In the genomic region with DNA sequence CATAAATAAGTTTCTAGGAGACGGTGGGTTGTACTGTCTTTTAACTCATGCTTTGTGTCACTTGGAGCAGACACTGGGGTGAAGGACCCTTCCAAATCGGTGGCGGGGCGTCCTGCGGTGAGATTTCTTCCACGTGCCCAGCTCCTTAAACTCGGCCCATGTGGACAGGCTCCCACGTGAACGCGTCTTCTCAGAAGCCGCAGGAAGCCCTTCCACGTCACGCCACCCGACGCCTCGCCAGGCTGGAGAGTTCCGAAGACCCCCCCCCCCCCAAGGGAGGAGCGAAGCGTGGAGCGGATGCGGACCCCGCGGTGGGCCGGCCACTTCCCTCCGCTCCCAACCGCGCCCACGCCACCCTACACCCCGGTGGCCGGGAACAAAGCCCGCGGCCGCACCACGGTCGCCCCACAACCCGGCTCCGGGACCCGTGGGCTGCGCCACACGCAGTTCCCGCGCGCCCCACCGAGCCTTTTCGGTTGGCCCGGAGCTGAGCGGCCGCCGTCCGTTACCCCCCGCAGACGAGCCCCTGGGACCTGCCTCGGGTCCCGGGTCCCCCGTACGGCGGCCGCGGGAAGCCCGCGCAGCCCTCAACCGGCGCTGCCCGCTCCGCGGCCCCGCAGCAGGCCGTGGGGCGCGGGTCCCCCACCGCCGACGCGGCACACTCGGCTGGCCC, we compare ENCODE assay signal across 8 mouse cellular contexts. TPM values are rescaled to one million over a fixed set of nuclear protein-coding genes. Genes with fewer than 3 reads are reported as not detected.
A peak's percentile ranks its signal among the peaks of the same experiment; 100 is the strongest.
DNase-seq lines count a peak whose midpoint lies in the region; ATAC-seq and TF ChIP-seq lines count a peak whose summit lies in the region.

No protein-coding gene starts in this region.

- H3K27me3 ChIP-seq in E14TG2a.4 (ENCODE audit: insufficient read depth, low read length), result no peaks in the 10 kb centered on the region
- H3K27me3 ChIP-seq in hindbrain, embryonic 10.5 days (ENCODE audit: insufficient read depth, poor library complexity, severe bottlenecking), result no peaks in the 10 kb centered on the region
- no peaks in the 10 kb centered on the region for H3K27me3 ChIP-seq in lung, embryonic 16.5 days (ENCODE audit: control insufficient read depth, insufficient read depth, low read depth, low read length)
- no peaks in the 10 kb centered on the region for H3K27me3 ChIP-seq in thymus, adult 2 months (ENCODE audit: control insufficient read depth, insufficient read depth, low read length)

- ATAC-seq in frontal cortex, adult (ENCODE audit: low TSS enrichment), result peak; percentile 41
- peak; percentile 67 for ATAC-seq in lung, embryonic 16.5 days (ENCODE audit: low read depth)

- peak overlapping the region; percentile 79 for H3K4me2 ChIP-seq in lung, embryonic 16.5 days (ENCODE audit: low read depth, low read length)

- peak overlapping the region; percentile 76 for H3K27ac ChIP-seq in brown adipose tissue, adult 24 weeks (replicated peaks; ENCODE audit: low read depth, low read length)
- H3K27ac ChIP-seq in hindbrain, embryonic 10.5 days, result peak overlapping the region; percentile 100
- H3K27ac ChIP-seq in lung, embryonic 16.5 days (ENCODE audit: low read length), result peak overlapping the region; percentile 100
- peak overlapping the region; percentile 79 for H3K27ac ChIP-seq in thymus, adult 2 months (ENCODE audit: control insufficient read depth, insufficient read depth, low read length)

- DNase-seq in hindbrain, embryonic 10.5 days (ENCODE audit: low spot score), result peak; percentile 75
- DNase-seq in layer of hippocampus, postnatal 10 days (ENCODE audit: low spot score in 2 of 2), result peak; percentile 66 to 69
- peak; percentile 53 for DNase-seq in ovary, adult 18-20 months (ENCODE audit: low spot score)
- DNase-seq in thymus, adult 2 months, result peak; percentile 60

- peak overlapping the region; percentile 99 for H3K9ac ChIP-seq in lung, embryonic 16.5 days (ENCODE audit: low read length)

- under 1% methylated on average over 66 of the region's 75 CpGs for WGBS in hindbrain, embryonic 10.5 days
- under 1% methylated on average over 30 of the region's 75 CpGs for WGBS in lung, embryonic 16.5 days
- WGBS in thymus, adult 2 months, result under 1% methylated on average over 75 of the region's 75 CpGs

- peaks cover 18% of the 10 kb centered on the region for H3K9me3 ChIP-seq in E14TG2a.4 (ENCODE audit: low read length)
- no peaks in the 10 kb centered on the region for H3K9me3 ChIP-seq in hindbrain, embryonic 10.5 days
- no peaks in the 10 kb centered on the region for H3K9me3 ChIP-seq in lung, embryonic 16.5 days (ENCODE audit: control insufficient read depth, low read length)

- no peaks in the 10 kb centered on the region for H3K36me3 ChIP-seq in E14TG2a.4 (ENCODE audit: insufficient read depth, low read length)
- H3K36me3 ChIP-seq in hindbrain, embryonic 10.5 days, result no peaks in the 10 kb centered on the region
- no peaks in the 10 kb centered on the region for H3K36me3 ChIP-seq in lung, embryonic 16.5 days (ENCODE audit: control insufficient read depth, insufficient read depth, low read length)
- no peaks in the 10 kb centered on the region for H3K36me3 ChIP-seq in thymus, adult 2 months (ENCODE audit: control insufficient read depth, insufficient read depth, low read length)

- H3K4me3 ChIP-seq in E14TG2a.4 (replicated peaks; ENCODE audit: low read length), result peak overlapping the region; percentile 91
- peak overlapping the region; percentile 78 for H3K4me3 ChIP-seq in brown adipose tissue, adult 24 weeks (ENCODE audit: insufficient read depth, low read depth, low read length)
- H3K4me3 ChIP-seq in hindbrain, embryonic 10.5 days, result peak overlapping the region; percentile 86
- H3K4me3 ChIP-seq in lung, embryonic 16.5 days (ENCODE audit: low read length), result peak overlapping the region; percentile 93
- H3K4me3 ChIP-seq in thymus, adult 2 months (ENCODE audit: control insufficient read depth, insufficient read depth, low read length), result peak overlapping the region; percentile 68

- peaks cover 42% of the 10 kb centered on the region for H3K4me1 ChIP-seq in E14TG2a.4 (replicated peaks; ENCODE audit: low read depth, low read length)
- peaks cover 2% of the 10 kb centered on the region; the same call in 1 of the 2 replicates for H3K4me1 ChIP-seq in brown adipose tissue, adult 24 weeks (ENCODE audit: control insufficient read depth, insufficient read depth, insufficient read length, low read length)
- H3K4me1 ChIP-seq in hindbrain, embryonic 10.5 days (replicated peaks), result peaks cover 29% of the 10 kb centered on the region
- H3K4me1 ChIP-seq in lung, embryonic 16.5 days (replicated peaks; ENCODE audit: control insufficient read depth, insufficient read depth, low read length), result peaks cover 12% of the 10 kb centered on the region
- no peaks in the 10 kb centered on the region for H3K4me1 ChIP-seq in thymus, adult 2 months (replicated peaks; ENCODE audit: control insufficient read depth, insufficient read depth, low read length)

- TF ChIP-seq POLR2A in thymus, adult 2 months (IDR thresholded peaks at IDR 0.05; ENCODE audit: control insufficient read depth, extremely low read depth, insufficient read depth, low read length, poor library complexity), result no peak

- TF ChIP-seq CTCF in E14TG2a.4 (conservative IDR thresholded peaks at IDR 0.05; ENCODE audit: low read length), result no peak
- no peak for TF ChIP-seq CTCF in thymus, adult 2 months (IDR thresholded peaks at IDR 0.05; ENCODE audit: borderline replicate concordance, control insufficient read depth, extremely low read depth, insufficient read depth, low read length, poor library complexity)

RNA-seq across cellular contexts. Expression of a gene that starts 39.9 kb away (rescaled TPM):
- 4.4 and 9.2 TPM in 2 replicates for polyA plus RNA-seq in brown adipose tissue, adult 24 weeks (2012; ENCODE audit: insufficient read depth, insufficient read length, missing spikeins)
- polyA plus RNA-seq in hindbrain, embryonic 10.5 days (2016; fragmentation: Nextera tagmentation; extraction: Ambion mirVana), result 44.6 and 63.8 TPM in 2 replicates
- total RNA-seq in layer of hippocampus, postnatal 10 days (2021), result 10 to 100 TPM; 85.2 to 94.1 TPM
- 37.8 and 39.7 TPM in 2 replicates for polyA plus RNA-seq in lung, embryonic 16.5 days (2015; fragmentation: Nextera tagmentation; extraction: Ambion mirVana)
- polyA plus RNA-seq in thymus, adult 2 months (2012; rRNA removed), result 9.1 and 10.1 TPM in 2 replicates

Comparison
In these comparisons a context has a peak if more than half of its experiments do, and no peak if none do; other contexts are left out.
1. Peak in every context shown above with its lines: DNase-seq, ATAC-seq, H3K4me3 ChIP-seq and H3K27ac ChIP-seq.